Mouse (Mus musculus): ENCODE results near the gene Sh3bp5. TPM values are rescaled to one million over a fixed set of nuclear protein-coding genes. Genes with fewer than 3 reads are reported as not detected.

The Sh3bp5 gene
- total and polyA plus RNA-seq, 3 experiments, result 0.19 to 1.0 TPM; not detected in 1

DNA sequence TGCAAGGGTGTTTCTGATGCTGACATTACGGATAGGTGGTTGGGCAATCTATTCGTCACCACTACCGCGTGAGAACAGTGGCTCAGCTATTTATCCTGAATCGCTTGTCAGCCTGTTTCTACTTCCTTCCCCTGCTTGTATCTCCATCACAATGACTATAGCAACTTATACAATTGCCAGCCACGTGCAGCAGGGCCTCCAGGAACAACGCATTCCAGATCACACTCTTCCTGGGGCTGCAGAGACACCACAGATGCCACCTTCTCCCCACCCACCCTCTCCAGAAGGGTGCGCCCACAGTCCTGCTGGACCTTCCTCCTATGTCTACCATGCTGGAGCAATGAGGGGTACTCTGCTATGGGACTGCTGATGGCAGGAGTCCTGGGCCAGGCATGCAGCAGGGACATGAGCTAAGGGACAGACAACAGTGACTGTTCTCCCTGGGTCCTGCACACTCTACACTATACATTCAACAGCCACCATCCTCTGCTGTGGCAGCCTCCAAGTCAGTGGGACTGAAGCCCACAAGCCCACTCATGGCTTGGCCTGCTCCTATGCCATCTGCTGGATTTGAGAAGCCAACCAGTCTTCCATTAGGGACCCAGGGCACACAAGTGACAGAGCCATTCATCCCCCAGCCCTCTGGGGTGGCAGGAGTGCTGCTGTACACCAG lies 42.9 kb downstream of the Sh3bp5 start:
- DNase-seq (ENCODE audit: low read depth, low spot score), result no peak
- H3K27me3 ChIP-seq (ENCODE audit: control insufficient read depth in 1 of 2, insufficient read depth in 2 of 2, low read length in 2 of 2), result no peaks in the 10 kb centered on the region
- H3K4me3 ChIP-seq (ENCODE audit: control insufficient read depth in 1 of 2, insufficient read depth in 1 of 2, low read depth in 2 of 2, low read length in 2 of 2), result no peak overlapping the region
- no peaks in the 10 kb centered on the region for H3K4me1 ChIP-seq (ENCODE audit: control insufficient read depth in 1 of 2, insufficient read depth in 2 of 2, low read length in 2 of 2)
- H3K79me2 ChIP-seq (ENCODE audit: control insufficient read depth, insufficient read depth, low read length, poor library complexity), result no peaks in the 10 kb centered on the region
- no peak overlapping the region for H3K27ac ChIP-seq (ENCODE audit: control insufficient read depth, low read depth, low read length)
- no peak for TF ChIP-seq ZNF384 (IDR thresholded peaks at IDR 0.05; ENCODE audit: low read depth, low read length)
- TF ChIP-seq ZKSCAN1 (IDR thresholded peaks at IDR 0.05; ENCODE audit: low read depth, low read length), result no peak
- no peak for TF ChIP-seq SIN3A (IDR thresholded peaks at IDR 0.05; ENCODE audit: low read length)
- TF ChIP-seq MYB (IDR thresholded peaks at IDR 0.05; ENCODE audit: low read depth, low read length), result no peak
- TF ChIP-seq TAL1 (IDR thresholded peaks at IDR 0.05; ENCODE audit: low read length), result no peak
- H3K9ac ChIP-seq (ENCODE audit: control insufficient read depth, low read depth, low read length, poor library complexity, severe bottlenecking), result no peak overlapping the region
- no peaks in the 10 kb centered on the region for H3K36me3 ChIP-seq (ENCODE audit: control insufficient read depth in 1 of 2, insufficient read depth in 2 of 2, low read length in 2 of 2)
- no peaks in the 10 kb centered on the region for H3K9me3 ChIP-seq (replicated peaks; ENCODE audit: insufficient read depth, low read length)

DNA sequence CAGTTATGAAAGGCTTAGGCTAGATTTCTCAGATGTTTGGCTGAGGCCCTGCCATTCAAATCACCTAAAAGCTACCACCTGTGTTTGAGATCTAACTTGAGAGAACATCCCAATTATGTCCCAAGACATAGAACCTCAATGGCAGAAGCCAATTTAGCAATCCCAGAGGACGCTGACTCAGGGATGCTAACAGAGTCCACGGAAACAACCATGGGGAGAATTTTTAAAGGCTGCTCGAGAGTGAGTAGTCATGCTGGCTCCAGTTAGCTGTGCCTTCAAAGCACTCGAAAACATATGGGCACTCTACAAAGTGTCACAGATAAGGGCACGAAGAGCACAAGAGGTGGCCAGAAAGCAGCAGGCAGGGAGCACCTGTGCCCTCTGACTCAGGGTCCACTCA lies 43.6 kb downstream of the Sh3bp5 start:
- Histone ChIP-seq H3K9ac (ENCODE audit: control insufficient read depth, low read depth, low read length, poor library complexity, severe bottlenecking) (no peak overlapping the region), H3K27ac (ENCODE audit: control insufficient read depth, low read depth, low read length) (no peak overlapping the region), H3K79me2 (ENCODE audit: control insufficient read depth, insufficient read depth, low read length, poor library complexity) (no peaks in the 10 kb centered on the region), H3K9me3 (replicated peaks; ENCODE audit: insufficient read depth, low read length) (no peaks in the 10 kb centered on the region), H3K27me3 (ENCODE audit: control insufficient read depth in 1 of 2, insufficient read depth in 2 of 2, low read length in 2 of 2) (no peaks in the 10 kb centered on the region), H3K36me3 (ENCODE audit: control insufficient read depth in 1 of 2, insufficient read depth in 2 of 2, low read length in 2 of 2) (no peaks in the 10 kb centered on the region), H3K4me1 (ENCODE audit: control insufficient read depth in 1 of 2, insufficient read depth in 2 of 2, low read length in 2 of 2) (no peaks in the 10 kb centered on the region), H3K4me3 (ENCODE audit: control insufficient read depth in 1 of 2, insufficient read depth in 1 of 2, low read depth in 2 of 2, low read length in 2 of 2) (no peak overlapping the region)
- no peak for DNase-seq (ENCODE audit: low read depth, low spot score)
- no peak for TF ChIP-seq ETS1 (IDR thresholded peaks at IDR 0.05; ENCODE audit: low read depth, low read length)
- TF ChIP-seq BHLHE40 (IDR thresholded peaks at IDR 0.05; ENCODE audit: borderline replicate concordance, low read depth, low read length), result no peak
- no peak for TF ChIP-seq GABPA (IDR thresholded peaks at IDR 0.05; ENCODE audit: low read depth, low read length)
- TF ChIP-seq USF1 (IDR thresholded peaks at IDR 0.05; ENCODE audit: low read depth, low read length), result no peak
- no peak for TF ChIP-seq SMC3 (IDR thresholded peaks at IDR 0.05; ENCODE audit: low read depth, low read length)
- TF ChIP-seq ZNF384 (IDR thresholded peaks at IDR 0.05; ENCODE audit: low read depth, low read length), result no peak
- no peak for TF ChIP-seq RCOR1 (IDR thresholded peaks at IDR 0.05; ENCODE audit: low read depth, low read length)
- TF ChIP-seq POLR2AphosphoS2 (IDR thresholded peaks at IDR 0.05; ENCODE audit: low read length), result no peak
- no peak for TF ChIP-seq MYC (IDR thresholded peaks at IDR 0.05; ENCODE audit: low read depth, low read length)

DNA sequence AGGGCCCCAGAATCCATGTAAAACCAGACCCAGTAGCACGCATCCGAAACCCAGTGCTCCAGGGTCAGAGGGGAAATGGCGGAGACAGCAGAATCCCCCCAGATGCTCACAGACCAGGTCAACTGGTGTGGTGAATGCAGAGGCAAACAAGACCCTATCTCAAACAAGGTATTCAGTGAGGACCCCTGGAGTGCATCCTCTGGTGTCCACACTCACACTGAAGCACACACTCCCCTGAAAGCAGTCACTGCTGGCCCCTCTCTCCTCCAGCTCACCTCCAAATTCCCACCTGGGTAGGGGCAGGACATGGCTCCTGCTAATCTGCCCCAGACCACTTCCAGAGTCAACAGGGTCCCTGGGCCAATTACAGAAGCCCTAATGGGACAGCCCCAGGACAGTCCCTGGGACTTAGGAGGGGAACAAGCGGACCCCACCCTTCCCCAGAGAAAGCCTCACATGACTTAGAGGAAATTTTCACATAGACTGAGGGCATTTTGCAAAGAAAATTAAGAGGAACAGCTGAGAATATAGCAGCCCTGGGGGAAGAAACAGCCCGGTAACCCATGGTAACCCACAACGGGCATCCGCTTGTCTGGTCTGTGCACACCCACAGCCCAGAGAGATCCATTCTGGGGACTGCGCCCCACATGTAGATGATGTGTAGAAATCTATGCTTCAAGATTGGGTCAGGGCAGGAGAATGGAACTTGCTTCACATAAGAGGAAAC lies 46.3 kb downstream of the Sh3bp5 start:
- no peak overlapping the region for H3K27ac ChIP-seq (ENCODE audit: control insufficient read depth, low read depth, low read length)
- H3K36me3 ChIP-seq (ENCODE audit: control insufficient read depth in 1 of 2, insufficient read depth in 2 of 2, low read length in 2 of 2), result no peaks in the 10 kb centered on the region
- no peaks in the 10 kb centered on the region for H3K9me3 ChIP-seq (replicated peaks; ENCODE audit: insufficient read depth, low read length)
- TF ChIP-seq SIN3A (IDR thresholded peaks at IDR 0.05; ENCODE audit: low read length), result no peak
- no peaks in the 10 kb centered on the region for H3K79me2 ChIP-seq (ENCODE audit: control insufficient read depth, insufficient read depth, low read length, poor library complexity)
- no peak for DNase-seq (ENCODE audit: low read depth, low spot score)
- H3K4me3 ChIP-seq (ENCODE audit: control insufficient read depth in 1 of 2, insufficient read depth in 1 of 2, low read depth in 2 of 2, low read length in 2 of 2), result no peak overlapping the region
- H3K9ac ChIP-seq (ENCODE audit: control insufficient read depth, low read depth, low read length, poor library complexity, severe bottlenecking), result no peak overlapping the region
- no peaks in the 10 kb centered on the region for H3K4me1 ChIP-seq (ENCODE audit: control insufficient read depth in 1 of 2, insufficient read depth in 2 of 2, low read length in 2 of 2)
- H3K27me3 ChIP-seq (ENCODE audit: control insufficient read depth in 1 of 2, insufficient read depth in 2 of 2, low read length in 2 of 2), result no peaks in the 10 kb centered on the region

Data from MEL (cell line).